Mouse (Mus musculus) liver, adult 2 months (tissue): Measurements from ENCODE around the gene Dlk2.

ENCODE experiments used
- CTCF ChIP-seq: fragments of 200-500 bp; IDR thresholded peaks from 2 replicates; pipeline ENCODE4 v1.5.1; 2011; ENCODE audit warnings: low read depth, low read length, control low read depth
- POLR2A ChIP-seq: fragments of 200-500 bp; IDR thresholded peaks from 2 replicates; pipeline ENCODE4 v1.6.1; 2011; ENCODE audit warnings: low read length, control low read depth; ENCODE audit not compliant: insufficient read depth; ENCODE audit errors: extremely low read depth

DNA sequence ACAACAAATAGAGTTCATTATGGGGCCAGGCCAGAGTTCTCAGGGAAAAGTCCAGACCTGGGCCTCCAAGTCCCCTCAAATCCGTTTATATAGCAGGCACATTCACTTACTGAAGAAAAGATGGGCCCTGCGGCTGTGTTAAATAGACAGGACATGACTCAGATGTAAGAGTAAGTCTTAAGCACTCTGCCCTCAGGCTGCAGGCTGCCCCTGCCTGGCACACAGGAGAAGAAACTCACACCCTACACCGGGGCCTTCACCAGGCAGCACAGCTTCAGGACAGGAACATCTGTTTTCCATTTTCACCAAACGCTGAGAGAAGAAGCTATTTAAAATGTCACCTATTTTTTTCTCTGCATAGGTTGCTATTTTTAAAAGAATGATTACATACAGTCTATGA lies 19.6 kb upstream of the Dlk2 start:
- no peak for TF ChIP-seq CTCF
- no peak for TF ChIP-seq POLR2A
